In the genomic region with DNA sequence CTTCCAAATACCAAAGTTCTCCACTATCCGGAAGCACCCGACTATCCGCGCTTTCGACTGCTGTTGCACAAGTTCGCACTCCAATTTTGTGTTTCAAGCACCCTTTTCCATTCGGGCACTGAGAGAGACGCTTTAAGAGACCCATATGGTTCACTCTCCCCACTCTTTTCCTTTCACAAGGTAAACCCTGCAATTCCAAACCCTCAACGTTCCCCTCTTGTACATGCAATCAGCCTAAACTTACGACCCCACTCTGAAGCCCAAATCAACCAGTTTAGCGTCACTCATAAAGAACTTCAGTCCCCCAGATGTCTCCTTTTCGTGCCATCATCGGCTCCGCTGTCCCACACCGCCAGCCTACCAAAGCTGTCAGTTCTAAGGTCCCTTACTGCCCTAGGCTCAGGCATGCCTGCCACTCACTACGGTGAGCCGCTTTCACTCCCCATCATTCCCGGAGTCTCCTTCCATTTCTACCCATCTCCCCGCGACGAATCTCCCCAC, we compare ENCODE assay signal across 8 mouse cellular contexts. TPM values are rescaled to one million over a fixed set of nuclear protein-coding genes. Genes with fewer than 3 reads are reported as not detected.
DNase-seq lines count a peak whose midpoint lies in the region; ATAC-seq and TF ChIP-seq lines count a peak whose summit lies in the region.

No protein-coding gene starts in this region.

- H3K27ac ChIP-seq in spleen, adult 2 months (ENCODE audit: insufficient read depth, low read length) = no peak overlapping the region
- peak overlapping the region; percentile 98 for H3K27ac ChIP-seq in embryonic facial prominence, embryonic 10.5 days (replicated peaks)
- peak overlapping the region; percentile 95; the same call in 1 of the 2 replicates for H3K27ac ChIP-seq in hindbrain, postnatal 0 days
- H3K27ac ChIP-seq in lung, embryonic 14.5 days (ENCODE audit: low read depth) = no peak overlapping the region

- 2% methylated on average over 21 of the region's 21 CpGs for WGBS in spleen, adult 2 months
- WGBS in embryonic facial prominence, embryonic 10.5 days = under 1% methylated on average over 21 of the region's 21 CpGs
- under 1% methylated on average over 21 of the region's 21 CpGs for WGBS in hindbrain, postnatal 0 days
- under 1% methylated on average over 21 of the region's 21 CpGs for WGBS in lung, embryonic 14.5 days

- peak in 1 of 2 experiments; percentile 4 for DNase-seq in spleen, adult 2 months (ENCODE audit: low read depth in 1 of 2, low spot score in 2 of 2)
- DNase-seq in spleen, postnatal 36 days (ENCODE audit: low spot score in 2 of 2) = no peak
- DNase-seq in embryonic facial prominence, embryonic 10.5 days (ENCODE audit: low spot score) = peak; percentile 33
- peak; percentile 32 for DNase-seq in hindbrain, postnatal 0 days (ENCODE audit: low spot score)
- peak; percentile 69 for DNase-seq in lung, embryonic 14.5 days
- peak; percentile 28 for DNase-seq in splenic B cell, adult 2 months (ENCODE audit: low read depth, low spot score)
- DNase-seq in adrenal gland, adult 8-10 months = no peak

- H3K4me2 ChIP-seq in hindbrain, postnatal 0 days (ENCODE audit: low read depth, low read length) = peak overlapping the region; percentile 88
- peak overlapping the region; percentile 97 for H3K4me2 ChIP-seq in lung, embryonic 14.5 days

- TF ChIP-seq POLR2A in spleen, adult 2 months (IDR thresholded peaks at IDR 0.05; ENCODE audit: low read depth, low read length) = no peak

- peak overlapping the region; percentile 81 for H3K9ac ChIP-seq in hindbrain, postnatal 0 days (replicated peaks; ENCODE audit: low read length)
- H3K9ac ChIP-seq in lung, embryonic 14.5 days = peak overlapping the region; percentile 83

- H3K9me3 ChIP-seq in embryonic facial prominence, embryonic 10.5 days = no peaks in the 10 kb centered on the region
- H3K9me3 ChIP-seq in hindbrain, postnatal 0 days (ENCODE audit: low read length) = no peaks in the 10 kb centered on the region
- H3K9me3 ChIP-seq in lung, embryonic 14.5 days (ENCODE audit: low read depth, low read length) = no peaks in the 10 kb centered on the region

- H3K4me3 ChIP-seq in spleen, adult 2 months (ENCODE audit: extremely low read depth, insufficient read depth, insufficient read length) = peak overlapping the region; percentile 77
- peak overlapping the region; percentile 89 for H3K4me3 ChIP-seq in embryonic facial prominence, embryonic 10.5 days
- H3K4me3 ChIP-seq in hindbrain, postnatal 0 days (ENCODE audit: low read length) = peak overlapping the region; percentile 87
- H3K4me3 ChIP-seq in lung, embryonic 14.5 days (ENCODE audit: low read depth, low read length) = peak overlapping the region; percentile 85

- 0 out of 2 replicates have a peak, but pooled peaks cover under 1% of the 10 kb centered on the region for H3K36me3 ChIP-seq in spleen, adult 2 months (ENCODE audit: control insufficient read depth, insufficient read depth, low read length)
- H3K36me3 ChIP-seq in embryonic facial prominence, embryonic 10.5 days (replicated peaks) = peaks cover 17% of the 10 kb centered on the region
- peaks cover 4% of the 10 kb centered on the region; the same call in 1 of the 2 replicates for H3K36me3 ChIP-seq in hindbrain, postnatal 0 days (ENCODE audit: insufficient read depth, low read length)
- peaks cover 15% of the 10 kb centered on the region; the same call in 1 of the 2 replicates for H3K36me3 ChIP-seq in lung, embryonic 14.5 days (ENCODE audit: insufficient read depth)
- no peaks in the 10 kb centered on the region for H3K36me3 ChIP-seq in splenic B cell, adult 2 months (ENCODE audit: control insufficient read depth, insufficient read depth, low read length, poor library complexity, severe bottlenecking)

- no peak for TF ChIP-seq CTCF in spleen, adult 2 months (IDR thresholded peaks at IDR 0.05; ENCODE audit: extremely low read depth, insufficient read depth, insufficient read length, insufficient replicate concordance)
- no peak for TF ChIP-seq CTCF in hindbrain, postnatal 0 days (IDR thresholded peaks at IDR 0.05; ENCODE audit: low read depth)
- TF ChIP-seq CTCF in lung, embryonic 14.5 days (IDR thresholded peaks at IDR 0.05; ENCODE audit: low read depth) = no peak

- ATAC-seq in hindbrain, postnatal 0 days = no peak
- ATAC-seq in lung, embryonic 14.5 days (ENCODE audit: insufficient read depth) = no peak
- ATAC-seq in inflammation-experienced regulatory T-cells, adult 6 months = no peak

- H3K4me1 ChIP-seq in spleen, adult 2 months (ENCODE audit: control insufficient read depth, insufficient read depth, insufficient read length) = peaks cover 9% of the 10 kb centered on the region
- peaks cover 29% of the 10 kb centered on the region for H3K4me1 ChIP-seq in embryonic facial prominence, embryonic 10.5 days
- H3K4me1 ChIP-seq in hindbrain, postnatal 0 days (ENCODE audit: insufficient read depth, low read length) = peaks cover 17% of the 10 kb centered on the region
- H3K4me1 ChIP-seq in lung, embryonic 14.5 days (ENCODE audit: insufficient read depth) = no peaks in the 10 kb centered on the region; the same call in 1 of the 2 replicates

- H3K27me3 ChIP-seq in spleen, adult 2 months (ENCODE audit: control insufficient read depth, insufficient read depth, low read length) = no peaks in the 10 kb centered on the region
- H3K27me3 ChIP-seq in embryonic facial prominence, embryonic 10.5 days (replicated peaks; ENCODE audit: low read depth, poor library complexity, severe bottlenecking) = no peaks in the 10 kb centered on the region
- no peaks in the 10 kb centered on the region for H3K27me3 ChIP-seq in hindbrain, postnatal 0 days (ENCODE audit: insufficient read depth, low read length)
- H3K27me3 ChIP-seq in lung, embryonic 14.5 days (ENCODE audit: insufficient read depth, low read length) = no peaks in the 10 kb centered on the region
- H3K27me3 ChIP-seq in splenic B cell, adult 2 months (ENCODE audit: control insufficient read depth, insufficient read depth, low read length, poor library complexity, severe bottlenecking) = no peaks in the 10 kb centered on the region

RNA-seq across cellular contexts. Expression of a gene that starts 1.1 kb away (rescaled TPM):
- polyA plus RNA-seq in spleen, adult 2 months (2012; rRNA removed) = 1.5 and 2.0 TPM in 2 replicates
- polyA plus RNA-seq in embryonic facial prominence, embryonic 10.5 days (2016; fragmentation: Nextera tagmentation; extraction: Ambion mirVana) = 11.7 and 12.7 TPM in 2 replicates
- 38.8 and 39.2 TPM in 2 replicates for total RNA-seq in hindbrain, postnatal 0 days (2014; rRNA removed)
- 11.0 and 11.1 TPM in 2 replicates for polyA plus RNA-seq in hindbrain, postnatal 0 days (2015; fragmentation: Nextera tagmentation; extraction: Ambion mirVana)
- 11.9 and 13.3 TPM in 2 replicates for polyA plus RNA-seq in lung, embryonic 14.5 days (2014; fragmentation: Nextera tagmentation; extraction: Ambion mirVana)
- 1 to 10 TPM; 1.8 to 3.7 (median 3.5) TPM for polyA plus RNA-seq in inflammation-experienced regulatory T-cells, adult 6 months (2017; shearing (Covaris generic))
- 10 to 100 TPM; 14.7 to 23.9 (median 17.6) TPM for total RNA-seq in adrenal gland, adult 8-10 months (2022)

RNA-seq across cellular contexts. Expression of a gene that starts 1.2 kb away (rescaled TPM):
- polyA plus RNA-seq in spleen, adult 2 months (2012; rRNA removed) = 84.4 and 115 TPM in 2 replicates
- polyA plus RNA-seq in embryonic facial prominence, embryonic 10.5 days (2016; fragmentation: Nextera tagmentation; extraction: Ambion mirVana) = 452 and 456 TPM in 2 replicates
- total RNA-seq in hindbrain, postnatal 0 days (2014; rRNA removed) = 210 and 211 TPM in 2 replicates
- polyA plus RNA-seq in hindbrain, postnatal 0 days (2015; fragmentation: Nextera tagmentation; extraction: Ambion mirVana) = 686 and 693 TPM in 2 replicates
- 497 and 531 TPM in 2 replicates for polyA plus RNA-seq in lung, embryonic 14.5 days (2014; fragmentation: Nextera tagmentation; extraction: Ambion mirVana)
- 100 to 1,000 TPM; 310 to 362 (median 335) TPM for polyA plus RNA-seq in inflammation-experienced regulatory T-cells, adult 6 months (2017; shearing (Covaris generic))
- total RNA-seq in adrenal gland, adult 8-10 months (2022) = 100 to 1,000 TPM; 329 to 408 (median 334) TPM

Comparison
In these comparisons a context has a peak if more than half of its experiments do, and no peak if none do; other contexts are left out.
1. DNase-seq: peak in embryonic facial prominence, embryonic 10.5 days (single experiment), hindbrain, postnatal 0 days (single experiment), lung, embryonic 14.5 days (single experiment) and splenic B cell, adult 2 months (single experiment); none in spleen, postnatal 36 days (0 of 2) and adrenal gland, adult 8-10 months (single experiment).
2. H3K27ac ChIP-seq: peak in embryonic facial prominence, embryonic 10.5 days (single experiment) and hindbrain, postnatal 0 days (single experiment); none in spleen, adult 2 months (single experiment) and lung, embryonic 14.5 days (single experiment).
3. Peak in every context shown above with its lines, with median percentiles within 50 percentile points of each other: H3K4me3 ChIP-seq.